Mouse (Mus musculus) hindbrain, embryonic 11.5 days (tissue): Measurements from ENCODE around the gene Cdhr5. TPM values are rescaled to one million over a fixed set of nuclear protein-coding genes. Genes with fewer than 3 reads are reported as not detected.
A peak's percentile ranks its signal among the peaks of the same experiment; 100 is the strongest.

Source experiments
- ATAC-seq: fragments of 200-750 bp; cut with Nextera tagmentation; 2 replicates; pipeline ENCODE4 v1.8.0; 2017; ENCODE audit warnings: mild to moderate bottlenecking, moderate TSS enrichment, moderate library complexity; ENCODE audit not compliant: low FRiP score
- DNase-seq: peaks from one replicate; pipeline ENCODE4 v3.0.0-alpha.2; 2015; ENCODE audit warnings: low spot score
- H3K27ac ChIP-seq: fragments of 300-500 bp; sonication (generic); 2 replicates; pipeline ENCODE4 v1.5.1; 2014; ENCODE audit warnings: mild to moderate bottlenecking, low read depth, low read length
- H3K27me3 ChIP-seq: fragments of 300-500 bp; sonication (generic); 2 replicates; pipeline ENCODE4 v1.6.1; 2014; ENCODE audit warnings: mild to moderate bottlenecking, low read length, moderate library complexity, mixed read lengths; ENCODE audit not compliant: control insufficient read depth, insufficient read depth
- H3K36me3 ChIP-seq: fragments of 300-500 bp; sonication (generic); 2 replicates; pipeline ENCODE4 v1.6.1; 2014; ENCODE audit warnings: mild to moderate bottlenecking, low read length, moderate library complexity, mixed read lengths; ENCODE audit not compliant: control insufficient read depth, insufficient read depth
- H3K4me1 ChIP-seq: fragments of 300-500 bp; sonication (generic); replicated peaks from 2 replicates; pipeline ENCODE4 v1.6.1; 2014; ENCODE audit warnings: low read length, mixed read lengths; ENCODE audit not compliant: control insufficient read depth, insufficient read depth
- H3K4me2 ChIP-seq: fragments of 300-500 bp; sonication (generic); replicated peaks from 2 replicates; pipeline ENCODE4 v1.6.1; 2014; ENCODE audit warnings: mild to moderate bottlenecking, low read depth, low read length
- H3K4me3 ChIP-seq: fragments of 300-500 bp; sonication (generic); 2 replicates; pipeline ENCODE4 v1.5.1; 2014; ENCODE audit warnings: low read depth, low read length
- H3K9ac ChIP-seq: fragments of 300-500 bp; sonication (generic); 2 replicates; pipeline ENCODE4 v1.6.1; 2014; ENCODE audit warnings: low read depth, low read length
- H3K9me3 ChIP-seq: fragments of 300-500 bp; sonication (generic); 2 replicates; pipeline ENCODE4 v1.6.1; 2016; ENCODE audit warnings: low read length; ENCODE audit not compliant: control insufficient read depth
- WGBS: fragments of 180-500 bp; shearing (Covaris S2); extraction: QIAGEN DNeasy Blood & Tissue Kit; methylation state at CpG from one replicate; pipeline ENCODE4 v1.1.7; 2014; 5-methylcytosine and 5-hydroxymethylcytosine counted together
- polyA plus RNA-seq: library from polyadenylated mRNA; unstranded; fragments of >200 nt; fragmentation: Nextera tagmentation; extraction: Ambion mirVana; gene quantifications from 2 replicates; pipeline ENCODE4 v1.2.1, GENCODE M21; 2014

Cdhr5 gene
- polyA plus RNA-seq, 1 experiment from 2014 or later: not detected

GRCm38 (mm10) chr7:141231551-141231950 lies 45.0 kb downstream of the Cdhr5 start:
- Histone ChIP-seq H3K9me3 (no peaks in the 10 kb centered on the region), H3K4me1 (peaks cover 3% of the 10 kb centered on the region)
- WGBS: 91% methylated on average over 9 of the region's 10 CpGs

GRCm38 (mm10) chr7:141231111-141231510 lies 45.5 kb downstream of the Cdhr5 start:
- no peaks in the 10 kb centered on the region for H3K27me3 ChIP-seq
- no peak overlapping the region for H3K27ac ChIP-seq
- no peak overlapping the region for H3K9ac ChIP-seq
- no peak overlapping the region for H3K4me3 ChIP-seq
- WGBS: 94% methylated on average over 3 of the region's 3 CpGs
- peaks cover 20% of the 10 kb centered on the region for H3K36me3 ChIP-seq
- no peak overlapping the region for H3K4me2 ChIP-seq
- no peaks in the 10 kb centered on the region for H3K9me3 ChIP-seq
- DNase-seq: no peak
- ATAC-seq: no peak
- peaks cover 3% of the 10 kb centered on the region for H3K4me1 ChIP-seq

More at GRCm38 (mm10) chr7:141231551-141231950, 45.0 kb downstream of the Cdhr5 start:
- no peak for DNase-seq
- Histone ChIP-seq H3K36me3 (peaks cover 20% of the 10 kb centered on the region), H3K27me3 (no peaks in the 10 kb centered on the region), H3K4me2 (no peak overlapping the region), H3K4me3 (no peak overlapping the region), H3K9ac (no peak overlapping the region), H3K27ac (no peak overlapping the region)
- no peak for ATAC-seq

GRCm38 (mm10) chr7:141230570-141230969 lies 46.0 kb downstream of the Cdhr5 start:
- Histone ChIP-seq H3K9ac (no peak overlapping the region), H3K27me3 (no peaks in the 10 kb centered on the region), H3K4me2 (no peak overlapping the region), H3K4me3 (no peak overlapping the region), H3K27ac (no peak overlapping the region), H3K4me1 (peaks cover 3% of the 10 kb centered on the region), H3K9me3 (no peaks in the 10 kb centered on the region), H3K36me3 (peaks cover 20% of the 10 kb centered on the region)
- ATAC-seq: no peak
- 91% methylated on average over 4 of the region's 4 CpGs for WGBS
- DNase-seq: no peak

GRCm38 (mm10) chr7:141229702-141230101 lies 46.9 kb downstream of the Cdhr5 start:
- no peak for DNase-seq
- peaks cover 3% of the 10 kb centered on the region for H3K4me1 ChIP-seq
- ATAC-seq: no peak
- peak overlapping the region; percentile 98 for H3K9ac ChIP-seq
- WGBS: 65% methylated on average over 6 of the region's 6 CpGs
- H3K9me3 ChIP-seq: no peaks in the 10 kb centered on the region
- H3K4me3 ChIP-seq: peak overlapping the region; percentile 100
- no peak overlapping the region for H3K27ac ChIP-seq
- peak overlapping the region; percentile 89 for H3K4me2 ChIP-seq
- no peaks in the 10 kb centered on the region for H3K27me3 ChIP-seq
- H3K36me3 ChIP-seq: peaks cover 16% of the 10 kb centered on the region

GRCm38 (mm10) chr7:141228279-141229067 lies 48.1 kb downstream of the Cdhr5 start, which contains the start of gene Phrf1:
Gene Phrf1 (plus strand): TSS chr7:141228784.
- no peaks in the 10 kb centered on the region for H3K9me3 ChIP-seq
- WGBS: under 1% methylated on average over 76 of the region's 76 CpGs
- H3K27me3 ChIP-seq: no peaks in the 10 kb centered on the region
- peak; percentile 95 for DNase-seq
- peak within 1 kb of the TSS; percentile 89 for H3K4me2 ChIP-seq
- H3K4me1 ChIP-seq: peaks cover 3% of the 10 kb centered on the region
- peaks cover 13% of the 10 kb centered on the region for H3K36me3 ChIP-seq
- H3K27ac ChIP-seq: peak within 1 kb of the TSS; percentile 86
- peak; percentile 92 for ATAC-seq
- H3K4me3 ChIP-seq: peak within 1 kb of the TSS; percentile 100
- peak within 1 kb of the TSS; percentile 98 for H3K9ac ChIP-seq

- H3K27ac ChIP-seq: no peak overlapping the region
- no peak overlapping the region for H3K4me3 ChIP-seq
- 77% methylated on average over 4 of the region's 4 CpGs for WGBS
- H3K4me2 ChIP-seq: 0 out of 2 replicates have a peak overlapping the region, but pooled peaks have one; percentile 1
- no peak for DNase-seq
- H3K9ac ChIP-seq: no peak overlapping the region
- ATAC-seq: no peak
- H3K36me3 ChIP-seq: peaks cover 8% of the 10 kb centered on the region
- no peaks in the 10 kb centered on the region for H3K27me3 ChIP-seq
- peaks cover 3% of the 10 kb centered on the region for H3K4me1 ChIP-seq
- H3K9me3 ChIP-seq: no peaks in the 10 kb centered on the region
These were observed 48.8 kb downstream of the Cdhr5 start for GRCm38 (mm10) chr7:141227796-141228195.

- Histone ChIP-seq H3K27ac (no peak overlapping the region), H3K36me3 (no peaks in the 10 kb centered on the region; the same call in 1 of the 2 replicates), H3K4me2 (no peak overlapping the region), H3K4me3 (no peak overlapping the region), H3K9ac (no peak overlapping the region), H3K27me3 (no peaks in the 10 kb centered on the region), H3K4me1 (peaks cover 7% of the 10 kb centered on the region), H3K9me3 (no peaks in the 10 kb centered on the region)
- ATAC-seq (no peak), DNase-seq (no peak)
- WGBS: 86% methylated on average over 6 of the region's 6 CpGs
These were observed 50.1 kb downstream of the Cdhr5 start for GRCm38 (mm10) chr7:141226535-141226934.

- Histone ChIP-seq H3K4me3 (no peak overlapping the region), H3K9ac (peak overlapping the region; percentile 53; the same call in 1 of the 2 replicates), H3K4me2 (no peak overlapping the region), H3K27ac (peak overlapping the region; percentile 67; the same call in 1 of the 2 replicates), H3K4me1 (peaks cover 9% of the 10 kb centered on the region), H3K36me3 (no peaks in the 10 kb centered on the region), H3K9me3 (no peaks in the 10 kb centered on the region), H3K27me3 (no peaks in the 10 kb centered on the region)
- no peak for ATAC-seq
- DNase-seq: no peak
- WGBS: 97% methylated on average over 4 of the region's 4 CpGs
These were observed 53.8 kb downstream of the Cdhr5 start for GRCm38 (mm10) chr7:141222696-141223215.

GRCm38 (mm10) chr7:141222126-141222467 lies 54.5 kb downstream of the Cdhr5 start:
- Histone ChIP-seq H3K4me1 (peaks cover 9% of the 10 kb centered on the region), H3K4me3 (peak overlapping the region; percentile 21), H3K4me2 (peak overlapping the region; percentile 93), H3K27ac (peak overlapping the region; percentile 67), H3K36me3 (0 out of 2 replicates have a peak, but pooled peaks cover 4% of the 10 kb centered on the region), H3K9ac (peak overlapping the region; percentile 53), H3K9me3 (no peaks in the 10 kb centered on the region), H3K27me3 (no peaks in the 10 kb centered on the region)
- WGBS: 15% methylated on average over 8 of the region's 8 CpGs
- ATAC-seq (no peak), DNase-seq (no peak)
